In genomic region chr5:143000091-143000490, GRCm38 (mm10) we compare ENCODE assay signal across 11 mouse cellular contexts. TPM values are rescaled to one million over a fixed set of nuclear protein-coding genes. Genes with fewer than 3 reads are reported as not detected.
A peak's percentile ranks its signal among the peaks of the same experiment; 100 is the strongest.
DNase-seq lines count a peak whose midpoint lies in the region; ATAC-seq and TF ChIP-seq lines count a peak whose summit lies in the region.
"Had no signal": no experiment of that assay in that cellular context is flagged by ENCODE, and none has a peak within 500 bp of the region (broad histone marks: within the 10 kb centered on the region; RNA-seq: fewer than 3 reads in every experiment).

No protein-coding gene starts in this region.

- TF ChIP-seq CTCF in gastrocnemius, adult 2 months (IDR thresholded peaks at IDR 0.05), result no peak

- peak overlapping the region; percentile 76 for H3K27ac ChIP-seq in gastrocnemius, adult 2 months
- H3K27ac ChIP-seq in lung, embryonic 16.5 days (ENCODE audit: low read length), result peak overlapping the region; percentile 95
- peak overlapping the region; percentile 39; the same call in 1 of the 2 replicates for H3K27ac ChIP-seq in hindbrain, embryonic 16.5 days (ENCODE audit: low read depth, low read length)
- H3K27ac ChIP-seq in neural tube, embryonic 14.5 days (ENCODE audit: low read depth, low read length), result peak overlapping the region; percentile 29; the same call in 1 of the 2 replicates

- intact Hi-C loops in gastrocnemius, adult 2 months (cut with DNase I), result no loop called here
- intact Hi-C loops in gastrocnemius, postnatal 36 days (cut with DNase I), result no loop called here

- H3K9ac ChIP-seq in lung, embryonic 16.5 days (ENCODE audit: low read length), result no peak overlapping the region
- no peak overlapping the region for H3K9ac ChIP-seq in hindbrain, embryonic 16.5 days (ENCODE audit: low read depth, low read length)
- H3K9ac ChIP-seq in neural tube, embryonic 14.5 days (replicated peaks; ENCODE audit: low read depth, low read length), result no peak overlapping the region

- H3K4me3 ChIP-seq in gastrocnemius, adult 2 months, result no peak overlapping the region
- no peak overlapping the region for H3K4me3 ChIP-seq in lung, embryonic 16.5 days (ENCODE audit: low read length)
- no peak overlapping the region for H3K4me3 ChIP-seq in hindbrain, embryonic 16.5 days (ENCODE audit: low read length)
- no peak overlapping the region for H3K4me3 ChIP-seq in neural tube, embryonic 14.5 days (ENCODE audit: low read depth, low read length)

- no peaks in the 10 kb centered on the region for H3K36me3 ChIP-seq in lung, embryonic 16.5 days (ENCODE audit: control insufficient read depth, insufficient read depth, low read length)
- H3K36me3 ChIP-seq in hindbrain, embryonic 16.5 days (ENCODE audit: control insufficient read depth, insufficient read depth, low read length), result peaks cover 8% of the 10 kb centered on the region
- H3K36me3 ChIP-seq in neural tube, embryonic 14.5 days (ENCODE audit: control insufficient read depth, insufficient read depth, low read length), result no peaks in the 10 kb centered on the region

- H3K4me2 ChIP-seq in lung, embryonic 16.5 days (ENCODE audit: low read depth, low read length), result no peak overlapping the region
- no peak overlapping the region for H3K4me2 ChIP-seq in hindbrain, embryonic 16.5 days (ENCODE audit: low read length)
- H3K4me2 ChIP-seq in neural tube, embryonic 14.5 days (ENCODE audit: low read depth, low read length), result no peak overlapping the region

- H3K9me3 ChIP-seq in lung, embryonic 16.5 days (ENCODE audit: control insufficient read depth, low read length), result no peaks in the 10 kb centered on the region
- no peaks in the 10 kb centered on the region for H3K9me3 ChIP-seq in hindbrain, embryonic 16.5 days (ENCODE audit: control insufficient read depth, low read length)
- no peaks in the 10 kb centered on the region for H3K9me3 ChIP-seq in neural tube, embryonic 14.5 days (ENCODE audit: control insufficient read depth, low read length)

- no peak for ATAC-seq in lung, embryonic 16.5 days (ENCODE audit: low read depth)
- ATAC-seq in hindbrain, embryonic 16.5 days, result no peak
- ATAC-seq in neural tube, embryonic 14.5 days (ENCODE audit: low read depth), result no peak

- WGBS in lung, embryonic 16.5 days, result 36% methylated on average over 4 of the region's 4 CpGs
- 53% methylated on average over 4 of the region's 4 CpGs for WGBS in hindbrain, embryonic 16.5 days
- 48% methylated on average over 4 of the region's 4 CpGs for WGBS in neural tube, embryonic 14.5 days

- H3K4me1 ChIP-seq in lung, embryonic 16.5 days (replicated peaks; ENCODE audit: control insufficient read depth, insufficient read depth, low read length), result peaks cover 19% of the 10 kb centered on the region
- H3K4me1 ChIP-seq in hindbrain, embryonic 16.5 days (ENCODE audit: control insufficient read depth, insufficient read depth, low read depth, low read length), result peaks cover 8% of the 10 kb centered on the region
- H3K4me1 ChIP-seq in neural tube, embryonic 14.5 days (ENCODE audit: control insufficient read depth, insufficient read depth, low read length), result no peaks in the 10 kb centered on the region; the same call in 1 of the 2 replicates

- no peaks in the 10 kb centered on the region for H3K27me3 ChIP-seq in lung, embryonic 16.5 days (ENCODE audit: control insufficient read depth, insufficient read depth, low read depth, low read length)
- no peaks in the 10 kb centered on the region for H3K27me3 ChIP-seq in hindbrain, embryonic 16.5 days (replicated peaks; ENCODE audit: control insufficient read depth, insufficient read depth, low read length)
- H3K27me3 ChIP-seq in neural tube, embryonic 14.5 days (ENCODE audit: control insufficient read depth, insufficient read depth, low read length), result no peaks in the 10 kb centered on the region

- DNase-seq in gastrocnemius, adult 2 months, result no peak
- no peak for DNase-seq in gastrocnemius, postnatal 36 days
- no peak for DNase-seq in lung, postnatal 10 days
- DNase-seq in right cerebral cortex, postnatal 36 days (ENCODE audit: low spot score in 2 of 2), result no peak
- no peak for DNase-seq in cerebellum, adult 9-10 months
- DNase-seq: cerebellum, postnatal 10 days; left cerebral cortex, postnatal 4 days had no signal

RNA-seq across cellular contexts. Expression of gene Fscn1, which starts 39.9 kb away (rescaled TPM):
- total RNA-seq in gastrocnemius, adult 2 months (2021), result 1 to 10 TPM; 4.4 to 7.3 TPM
- total RNA-seq in gastrocnemius, postnatal 36 days (2021), result 10 to 100 TPM in 1 of 2 experiments, 1 to 10 TPM in 1; 9.8 to 12.0 TPM
- 181 and 222 TPM in 2 replicates for polyA plus RNA-seq in lung, embryonic 16.5 days (2015; fragmentation: Nextera tagmentation; extraction: Ambion mirVana)
- polyA plus RNA-seq in hindbrain, embryonic 16.5 days (2015; fragmentation: Nextera tagmentation; extraction: Ambion mirVana), result 478 and 522 TPM in 2 replicates
- polyA plus RNA-seq in neural tube, embryonic 14.5 days (2014; fragmentation: Nextera tagmentation; extraction: Ambion mirVana), result 428 and 502 TPM in 2 replicates
- total RNA-seq: granulocyte monocyte progenitor cell, adult 5-6 weeks had no signal

Comparison
In these comparisons a context has a peak if more than half of its experiments do, and no peak if none do; other contexts are left out.
1. H3K27ac ChIP-seq: peak in every context shown above with its lines; median percentile 95 in lung, embryonic 16.5 days; 76 in gastrocnemius, adult 2 months; 39 in hindbrain, embryonic 16.5 days; 29 in neural tube, embryonic 14.5 days.